24 mouse cellular contexts compared by ENCODE assay signal in the genomic region with DNA sequence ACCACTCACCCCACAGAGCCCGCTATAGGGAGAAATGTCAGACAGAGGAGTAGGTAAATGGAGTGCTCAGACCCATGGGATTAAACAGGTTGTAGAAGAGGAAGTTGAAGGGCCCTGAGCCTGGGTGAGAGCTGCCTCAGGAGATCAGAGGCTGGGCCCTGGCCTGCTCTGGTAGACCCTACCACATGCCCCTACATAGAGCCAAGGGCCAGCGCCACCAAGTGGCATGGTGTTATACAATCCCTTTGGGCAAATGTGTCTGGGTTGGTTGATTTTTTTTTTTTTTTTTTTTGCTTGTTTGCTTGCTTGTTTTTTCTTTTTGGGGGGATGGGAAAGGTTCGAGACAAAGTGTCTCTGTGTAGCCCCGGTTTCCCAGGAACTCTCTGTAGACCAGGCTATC. TPM values are rescaled to one million over a fixed set of nuclear protein-coding genes. Genes with fewer than 3 reads are reported as not detected.
DNase-seq lines count a peak whose midpoint lies in the region; ATAC-seq and TF ChIP-seq lines count a peak whose summit lies in the region.
"Had no signal": no experiment of that assay in that cellular context is flagged by ENCODE, and none has a peak within 500 bp of the region (broad histone marks: within the 10 kb centered on the region; RNA-seq: fewer than 3 reads in every experiment).

No protein-coding gene starts in this region.

- TF ChIP-seq EP300 in MEL (IDR thresholded peaks at IDR 0.05; ENCODE audit: low read depth in 1 of 2, low read length in 2 of 2): no peak

- DNase-seq in spleen, postnatal 36 days (ENCODE audit: low spot score in 2 of 2): peak; percentile 51 to 56
- DNase-seq in spleen, adult 12 weeks (ENCODE audit: low spot score): no peak
- DNase-seq in MEL (ENCODE audit: low read depth, low spot score) (peak; percentile 56), adipocyte (ENCODE audit: low spot score) (no peak)
- peak; percentile 41 for DNase-seq in splenic B cell, adult 2 months (ENCODE audit: low read depth, low spot score)
- DNase-seq: adrenal gland, postnatal 36 days; cerebellum, adult 18-20 months; cerebellum, postnatal 36 days; gastrocnemius, adult 2 months; heart, postnatal 4 days; kidney, adult 18-20 months; lung, adult 18-20 months; lung, postnatal 36 days; retina, postnatal 1 day; thymus, postnatal 36 days had no signal

- TF ChIP-seq CTCF in intestine, postnatal 0 days (IDR thresholded peaks at IDR 0.05; ENCODE audit: low read depth): peak; percentile 27; the same call in 1 of the 2 replicates
- peak; percentile 6 to 45 (median 44); a peak in 4 of 6 replicates for TF ChIP-seq CTCF in MEL (IDR thresholded peaks at IDR 0.05 in 2 of 3, conservative IDR thresholded peaks at IDR 0.05 in 1 of 3; ENCODE audit: control insufficient read depth in 1 of 3, insufficient read depth in 1 of 3, low read depth in 2 of 3, low read length in 3 of 3, poor library complexity in 1 of 3, severe bottlenecking in 1 of 3)

- no peak overlapping the region for H3K4me2 ChIP-seq in intestine, postnatal 0 days (replicated peaks; ENCODE audit: low read depth)
- no peak overlapping the region for H3K4me2 ChIP-seq in intestine, embryonic 16.5 days (ENCODE audit: low read depth, low read length)
- H3K4me2 ChIP-seq: heart, embryonic 13.5 days; hindbrain, embryonic 15.5 days; midbrain, embryonic 15.5 days had no signal

- H3K9me3 ChIP-seq in intestine, postnatal 0 days (ENCODE audit: control insufficient read depth): no peaks in the 10 kb centered on the region
- H3K9me3 ChIP-seq in intestine, embryonic 16.5 days (ENCODE audit: control insufficient read depth, low read length): no peaks in the 10 kb centered on the region
- H3K9me3 ChIP-seq in MEL (replicated peaks; ENCODE audit: insufficient read depth, low read length): no peaks in the 10 kb centered on the region
- H3K9me3 ChIP-seq: heart, embryonic 13.5 days; hindbrain, embryonic 15.5 days; midbrain, embryonic 15.5 days had no signal

- no peak overlapping the region for H3K27ac ChIP-seq in intestine, postnatal 0 days (ENCODE audit: low read depth, low read length)
- H3K27ac ChIP-seq in intestine, embryonic 16.5 days (ENCODE audit: low read length): no peak overlapping the region
- no peak overlapping the region for H3K27ac ChIP-seq in MEL (ENCODE audit: control insufficient read depth, low read depth, low read length)
- H3K27ac ChIP-seq: gastrocnemius, adult 2 months; heart, embryonic 13.5 days; hindbrain, embryonic 15.5 days; midbrain, embryonic 15.5 days had no signal

- peak; percentile 24 for TF ChIP-seq RAD21 in MEL (IDR thresholded peaks at IDR 0.05; ENCODE audit: low read depth, low read length)

- H3K27me3 ChIP-seq in intestine, postnatal 0 days (replicated peaks; ENCODE audit: control insufficient read depth, insufficient read depth, low read length): no peaks in the 10 kb centered on the region
- no peaks in the 10 kb centered on the region for H3K27me3 ChIP-seq in intestine, embryonic 16.5 days (replicated peaks; ENCODE audit: control insufficient read depth, insufficient read depth, low read length)
- H3K27me3 ChIP-seq in MEL (ENCODE audit: control insufficient read depth in 1 of 2, insufficient read depth in 2 of 2, low read length in 2 of 2): no peaks in the 10 kb centered on the region
- no peaks in the 10 kb centered on the region for H3K27me3 ChIP-seq in splenic B cell, adult 2 months (ENCODE audit: control insufficient read depth, insufficient read depth, low read length, poor library complexity, severe bottlenecking)
- H3K27me3 ChIP-seq: heart, embryonic 13.5 days; hindbrain, embryonic 15.5 days; midbrain, embryonic 15.5 days had no signal

- WGBS in intestine, postnatal 0 days: 94% methylated on average over 4 of the region's 4 CpGs
- 88% methylated on average over 4 of the region's 4 CpGs for WGBS in intestine, embryonic 16.5 days

- TF ChIP-seq POLR2A in MEL (IDR thresholded peaks at IDR 0.05; ENCODE audit: control insufficient read depth in 1 of 2, insufficient read depth in 1 of 2, low read depth in 1 of 2, low read length in 2 of 2, poor library complexity in 1 of 2): no peak

- ATAC-seq in intestine, postnatal 0 days: no peak
- ATAC-seq in intestine, embryonic 16.5 days: no peak
- ATAC-seq: midbrain, embryonic 15.5 days had no signal

- peaks cover 57% of the 10 kb centered on the region for H3K36me3 ChIP-seq in intestine, postnatal 0 days (ENCODE audit: control insufficient read depth, insufficient read depth)
- H3K36me3 ChIP-seq in intestine, embryonic 16.5 days (ENCODE audit: control insufficient read depth, insufficient read depth, low read length): peaks cover 17% of the 10 kb centered on the region
- no peaks in the 10 kb centered on the region for H3K36me3 ChIP-seq in MEL (ENCODE audit: control insufficient read depth in 1 of 2, insufficient read depth in 2 of 2, low read length in 2 of 2)
- peaks cover 3% of the 10 kb centered on the region; the same call in 1 of the 2 replicates for H3K36me3 ChIP-seq in splenic B cell, adult 2 months (ENCODE audit: control insufficient read depth, insufficient read depth, low read length, poor library complexity, severe bottlenecking)

- no peaks in the 10 kb centered on the region for H3K4me1 ChIP-seq in intestine, postnatal 0 days (replicated peaks; ENCODE audit: control insufficient read depth, insufficient read depth, low read length)
- H3K4me1 ChIP-seq in intestine, embryonic 16.5 days (ENCODE audit: control insufficient read depth, insufficient read depth, low read length): no peaks in the 10 kb centered on the region
- H3K4me1 ChIP-seq in MEL (ENCODE audit: control insufficient read depth in 1 of 2, insufficient read depth in 2 of 2, low read length in 2 of 2): no peaks in the 10 kb centered on the region
- H3K4me1 ChIP-seq: heart, embryonic 13.5 days; hindbrain, embryonic 15.5 days; midbrain, embryonic 15.5 days had no signal

- H3K9ac ChIP-seq in intestine, postnatal 0 days (ENCODE audit: low read depth, low read length): no peak overlapping the region
- no peak overlapping the region for H3K9ac ChIP-seq in intestine, embryonic 16.5 days (ENCODE audit: low read depth, low read length)
- H3K9ac ChIP-seq in MEL (ENCODE audit: control insufficient read depth, low read depth, low read length, poor library complexity, severe bottlenecking): no peak overlapping the region
- H3K9ac ChIP-seq: heart, embryonic 13.5 days; hindbrain, embryonic 15.5 days; midbrain, embryonic 15.5 days had no signal

- no peaks in the 10 kb centered on the region for H3K79me2 ChIP-seq in MEL (ENCODE audit: control insufficient read depth, insufficient read depth, low read length, poor library complexity)

- H3K4me3 ChIP-seq in intestine, postnatal 0 days (ENCODE audit: low read depth, low read length): no peak overlapping the region
- H3K4me3 ChIP-seq in intestine, embryonic 16.5 days (ENCODE audit: low read length): no peak overlapping the region
- no peak overlapping the region for H3K4me3 ChIP-seq in MEL (ENCODE audit: control insufficient read depth in 1 of 2, insufficient read depth in 1 of 2, low read depth in 2 of 2, low read length in 2 of 2)
- H3K4me3 ChIP-seq: gastrocnemius, adult 2 months; heart, embryonic 13.5 days; hindbrain, embryonic 15.5 days; midbrain, embryonic 15.5 days had no signal

TF ChIP-seq in MEL, 35 proteins besides CTCF, POLR2A, EP300 and RAD21 (continues in another document):
- TF ChIP-seq TBP (IDR thresholded peaks at IDR 0.05; ENCODE audit: low read depth, low read length) (no peak), POLR2AphosphoS2 (IDR thresholded peaks at IDR 0.05; ENCODE audit: low read length) (no peak), MAZ (IDR thresholded peaks at IDR 0.05; ENCODE audit: low read depth, low read length) (no peak), SIN3A (IDR thresholded peaks at IDR 0.05; ENCODE audit: low read length) (no peak), TCF12 (IDR thresholded peaks at IDR 0.05; ENCODE audit: low read depth, low read length) (no peak), SMC3 (IDR thresholded peaks at IDR 0.05; ENCODE audit: low read depth, low read length) (peak; percentile 45), CHD1 (IDR thresholded peaks at IDR 0.05; ENCODE audit: low read depth, low read length) (no peak), GABPA (IDR thresholded peaks at IDR 0.05; ENCODE audit: low read depth, low read length) (no peak)

RNA-seq across cellular contexts. Expression of gene Casp9, which starts 10.7 kb away (rescaled TPM):
- polyA plus RNA-seq in intestine, postnatal 0 days (2015; fragmentation: Nextera tagmentation; extraction: Ambion mirVana): 13.4 and 15.7 TPM in 2 replicates
- 21.3 and 24.1 TPM in 2 replicates for polyA plus RNA-seq in intestine, embryonic 16.5 days (2015; fragmentation: Nextera tagmentation; extraction: Ambion mirVana)
- 2.8 and 3.8 TPM in 2 replicates for total RNA-seq in MEL (2012; rRNA removed)
- 1 to 10 TPM in 1 of 2 experiments, not detected in 1; 6.4 TPM for polyA plus RNA-seq in MEL (2012; ENCODE audit: insufficient read depth in 1 of 2, insufficient read length in 2 of 2, low read depth in 1 of 2, low replicate concordance in 2 of 2, missing spikeins in 1 of 2)

RNA-seq across cellular contexts. Expression of gene Dnajc16, which starts 13.4 kb away (rescaled TPM):
- 3.3 and 3.9 TPM in 2 replicates for polyA plus RNA-seq in intestine, postnatal 0 days (2015; fragmentation: Nextera tagmentation; extraction: Ambion mirVana)
- polyA plus RNA-seq in intestine, embryonic 16.5 days (2015; fragmentation: Nextera tagmentation; extraction: Ambion mirVana): 4.2 and 4.3 TPM in 2 replicates
- total RNA-seq in MEL (2012; rRNA removed): 3.2 and 3.4 TPM in 2 replicates
- 1 to 10 TPM in 1 of 2 experiments, not detected in 1; 6.8 TPM for polyA plus RNA-seq in MEL (2012; ENCODE audit: insufficient read depth in 1 of 2, insufficient read length in 2 of 2, low read depth in 1 of 2, low replicate concordance in 2 of 2, missing spikeins in 1 of 2)

RNA-seq across cellular contexts. Expression of gene Cela2a, which starts 21.9 kb away (rescaled TPM):
- polyA plus RNA-seq in intestine, postnatal 0 days (2015; fragmentation: Nextera tagmentation; extraction: Ambion mirVana): 35.6 and 65.3 TPM in 2 replicates
- 455 and 890 TPM in 2 replicates for polyA plus RNA-seq in intestine, embryonic 16.5 days (2015; fragmentation: Nextera tagmentation; extraction: Ambion mirVana)
- total RNA-seq in MEL (2012; rRNA removed): not detected in 2 replicates
- not detected for polyA plus RNA-seq in MEL (2012; ENCODE audit: insufficient read depth in 1 of 2, insufficient read length in 2 of 2, low read depth in 1 of 2, low replicate concordance in 2 of 2, missing spikeins in 1 of 2)
- total RNA-seq: adrenal gland, postnatal 36 days; gastrocnemius, adult 2 months; heart, postnatal 4 days; layer of hippocampus, postnatal 10 days; megakaryocyte-erythroid progenitor cell, adult 5-6 weeks had no signal
- polyA plus RNA-seq: forebrain, embryonic 11.5 days; heart, embryonic 13.5 days; limb, embryonic 11.5 days had no signal

RNA-seq across cellular contexts. Expression of gene Ctrc, which starts 42.1 kb away (rescaled TPM):
- not detected in 2 replicates for polyA plus RNA-seq in intestine, postnatal 0 days (2015; fragmentation: Nextera tagmentation; extraction: Ambion mirVana)
- polyA plus RNA-seq in intestine, embryonic 16.5 days (2015; fragmentation: Nextera tagmentation; extraction: Ambion mirVana): 0.29 and 0.87 TPM in 2 replicates
- total RNA-seq in MEL (2012; rRNA removed): not detected in 2 replicates
- not detected for polyA plus RNA-seq in MEL (2012; ENCODE audit: insufficient read depth in 1 of 2, insufficient read length in 2 of 2, low read depth in 1 of 2, low replicate concordance in 2 of 2, missing spikeins in 1 of 2)
- total RNA-seq: adrenal gland, postnatal 36 days; gastrocnemius, adult 2 months; heart, postnatal 4 days; layer of hippocampus, postnatal 10 days; megakaryocyte-erythroid progenitor cell, adult 5-6 weeks had no signal
- polyA plus RNA-seq: forebrain, embryonic 11.5 days; heart, embryonic 13.5 days; hindbrain, embryonic 15.5 days; limb, embryonic 11.5 days; midbrain, embryonic 15.5 days had no signal

RNA-seq across cellular contexts. Expression of gene Agmat, which starts 57.6 kb away (rescaled TPM):
- polyA plus RNA-seq in intestine, postnatal 0 days (2015; fragmentation: Nextera tagmentation; extraction: Ambion mirVana): 106 and 109 TPM in 2 replicates
- polyA plus RNA-seq in intestine, embryonic 16.5 days (2015; fragmentation: Nextera tagmentation; extraction: Ambion mirVana): 65.6 and 72.2 TPM in 2 replicates
- total RNA-seq in MEL (2012; rRNA removed): 0.12 TPM in 1 of 2 replicates, not detected in the other
- polyA plus RNA-seq in MEL (2012; ENCODE audit: insufficient read depth in 1 of 2, insufficient read length in 2 of 2, low read depth in 1 of 2, low replicate concordance in 2 of 2, missing spikeins in 1 of 2): under 1 TPM in 1 of 2 experiments, not detected in 1; 0.07 TPM
- total RNA-seq: gastrocnemius, adult 2 months; layer of hippocampus, postnatal 10 days had no signal
- polyA plus RNA-seq: forebrain, embryonic 11.5 days; midbrain, embryonic 15.5 days had no signal

Comparison
In these comparisons a context has a peak if more than half of its experiments do, and no peak if none do; other contexts are left out.
1. DNase-seq: peak in spleen, postnatal 36 days (2 of 2), MEL (single experiment) and splenic B cell, adult 2 months (single experiment); none in spleen, adult 12 weeks (single experiment) and adipocyte (single experiment).
2. RNA of gene Cela2a, which starts 21.9 kb away (polyA plus RNA-seq): 455 to 890 TPM in intestine, embryonic 16.5 days and 35.6 to 65.3 TPM in intestine, postnatal 0 days; not detected in MEL; every median in the first group is over 10 times any median in the second.